Mouse (Mus musculus): Measurements from ENCODE around the gene Ttll8.

DNA sequence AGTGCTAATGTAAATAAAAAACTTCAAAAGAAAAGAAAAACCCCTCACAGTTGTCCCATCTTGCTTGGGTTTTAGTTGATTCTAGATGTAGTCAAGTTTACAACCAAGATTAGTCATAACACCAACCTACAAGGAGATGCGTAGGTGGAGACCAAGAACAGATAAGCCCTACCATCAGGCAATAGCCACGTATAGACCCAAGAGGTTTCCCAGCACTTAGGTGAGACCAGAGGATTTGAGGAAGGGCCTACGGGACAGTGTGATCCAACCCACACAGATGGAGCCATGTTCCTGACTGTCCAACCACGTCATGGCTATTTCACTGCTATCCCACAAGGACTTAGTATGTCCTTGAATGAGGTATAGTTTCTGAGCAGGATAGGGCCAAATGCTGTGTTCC, 18.1 kb upstream of the Ttll8 start:
- no peak for TF ChIP-seq GATA1 (IDR thresholded peaks at IDR 0.05; ENCODE audit: borderline replicate concordance, low read length)
- TF ChIP-seq FLI1 (IDR thresholded peaks at IDR 0.05; ENCODE audit: low read length): no peak
